Mouse (Mus musculus) right cerebral cortex, adult 18-20 months (tissue): ENCODE measurements around the gene Fchsd2.
"Not testable (repeated sequence)": the region's sequence is repeated elsewhere in the genome, so short reads cannot be mapped to it uniquely, and the experiment has no call there.

ENCODE experiments used
- DNase-seq: peaks from one replicate; pipeline ENCODE4 v3.0.0; 2022; ENCODE audit warnings: mixed read lengths

Gene Fchsd2

DNA sequence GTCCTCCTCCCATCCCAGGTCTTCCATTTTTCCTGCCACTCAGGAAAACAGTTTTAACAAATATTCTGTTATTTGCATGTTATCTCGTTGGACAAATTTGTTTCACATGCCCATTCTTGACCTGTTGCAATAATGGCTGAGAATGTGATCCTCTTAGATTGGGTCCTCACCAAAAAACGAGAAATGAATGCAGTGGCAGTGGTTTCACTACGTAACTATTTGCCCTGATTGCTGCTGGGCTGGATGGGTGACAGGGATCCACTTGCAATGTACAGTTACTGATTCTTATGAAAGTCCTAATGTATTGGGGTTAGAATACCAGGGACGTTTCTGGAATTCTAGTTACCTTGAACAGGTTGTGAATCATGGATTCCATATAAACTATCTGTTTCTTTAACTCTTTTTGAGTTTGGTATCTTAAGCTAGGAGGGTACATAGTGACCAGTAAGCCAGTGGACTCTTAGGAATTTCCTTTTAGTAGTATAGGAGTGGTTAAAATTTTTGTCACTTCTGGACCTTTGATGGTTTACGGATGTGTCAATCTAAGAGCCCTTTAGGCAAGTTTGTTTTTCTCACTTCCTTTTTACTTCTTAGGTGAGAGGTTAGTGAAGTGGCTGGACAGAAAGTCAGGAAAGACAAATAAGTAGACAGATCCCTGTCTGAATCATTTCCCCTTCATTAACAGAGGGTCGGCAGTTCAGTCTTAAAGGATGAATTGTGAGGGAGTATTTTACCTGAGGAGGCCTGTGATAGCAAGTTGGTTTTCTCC lies 31.1 kb downstream of the Fchsd2 start:
- no peak for DNase-seq

DNA sequence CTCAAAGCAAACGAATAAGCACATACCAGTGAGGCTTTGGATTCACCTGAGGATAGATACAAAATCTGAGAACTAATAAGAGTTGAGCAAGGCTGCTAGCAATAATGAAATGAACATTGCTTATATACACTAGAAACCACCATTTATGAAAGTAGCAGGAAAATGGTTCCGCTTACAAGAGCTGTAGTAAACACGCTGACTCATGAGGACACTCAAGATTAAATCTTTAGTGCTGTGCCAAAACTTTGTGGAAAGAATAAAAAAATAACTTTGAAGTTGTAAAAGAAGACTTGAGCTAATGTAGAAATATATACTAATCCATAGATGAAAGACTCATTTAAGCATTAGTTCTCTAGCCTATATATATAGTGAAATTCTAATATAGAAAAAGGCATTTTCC lies 35.1 kb downstream of the Fchsd2 start:
- no peak for DNase-seq

DNA sequence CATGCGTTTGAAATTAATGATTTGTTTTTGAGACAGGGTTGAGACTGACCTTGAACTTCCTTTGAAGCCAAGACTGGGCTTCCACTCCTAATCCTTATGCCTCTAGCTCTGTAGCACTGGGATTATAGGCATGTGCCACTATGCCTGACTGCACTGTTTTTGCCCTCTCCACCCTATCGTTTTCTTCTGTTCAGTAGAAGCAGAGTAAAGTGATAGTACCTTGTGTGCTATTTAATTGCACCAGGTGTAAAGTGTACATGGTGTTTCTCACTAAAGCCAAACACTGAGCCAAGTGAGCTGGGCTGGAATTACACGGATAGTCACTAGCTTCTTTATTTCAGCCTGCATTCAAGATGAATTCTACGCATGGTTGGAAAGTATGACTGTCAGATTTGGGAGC lies 35.9 kb downstream of the Fchsd2 start:
- DNase-seq: no peak

DNA sequence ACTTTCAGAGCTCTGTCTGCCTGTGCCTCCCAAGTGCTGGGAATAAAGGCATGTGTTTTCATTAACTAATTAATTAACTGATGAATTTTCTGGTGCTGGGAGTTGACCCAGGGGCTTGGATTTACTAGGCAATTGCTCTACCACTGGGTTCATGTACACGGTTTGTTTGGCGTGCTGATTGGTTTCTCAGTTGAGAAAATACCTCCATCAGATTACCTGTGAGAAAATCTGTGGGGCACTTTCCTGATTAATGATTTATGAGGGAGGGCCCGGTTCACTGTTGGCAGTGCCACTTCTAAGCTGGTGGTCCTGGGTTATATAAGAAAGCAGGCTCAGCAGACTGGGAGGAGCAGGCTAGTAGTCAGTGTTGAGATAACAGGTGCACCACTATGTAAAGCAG lies 38.0 kb downstream of the Fchsd2 start:
- DNase-seq: no peak

DNA sequence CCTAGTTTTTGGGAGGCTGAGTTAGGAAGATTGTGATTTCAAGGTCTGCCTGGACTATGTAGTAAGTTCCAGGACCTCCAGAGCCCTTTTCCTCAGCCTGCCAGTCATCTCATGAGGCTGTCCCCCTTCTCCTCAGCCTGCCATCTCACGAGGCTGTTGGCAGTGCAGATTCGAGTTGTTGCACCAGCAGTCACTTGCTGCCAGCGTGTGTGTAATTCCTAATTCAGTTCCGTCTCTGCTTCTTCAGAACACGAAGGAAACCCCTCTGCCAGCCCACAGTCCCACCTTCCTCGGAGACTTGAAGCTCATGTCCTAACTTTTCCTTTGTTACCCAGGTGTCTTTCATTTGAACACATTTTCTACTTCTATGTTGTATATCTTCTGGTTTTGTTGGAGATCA lies 38.6 kb downstream of the Fchsd2 start:
- no peak for DNase-seq

DNA sequence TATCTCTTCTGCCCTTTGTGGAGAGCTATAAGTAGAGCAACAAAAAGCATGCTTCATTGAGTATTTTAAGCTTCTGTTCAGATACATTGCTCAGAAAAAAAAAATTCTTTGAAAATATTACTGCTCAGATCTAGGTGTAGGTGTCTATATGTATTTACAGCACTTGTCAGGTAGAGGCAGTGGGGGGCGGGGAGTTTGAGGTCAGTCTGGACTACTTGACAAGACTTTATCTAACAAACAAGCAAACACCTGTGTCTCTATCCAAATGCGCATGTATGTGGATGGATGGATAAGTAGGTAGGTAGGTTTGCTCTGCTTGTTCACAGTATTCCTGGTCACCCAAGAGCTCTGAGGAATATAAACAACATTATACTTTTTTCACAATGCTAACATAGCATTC lies 40.9 kb downstream of the Fchsd2 start:
- DNase-seq: no peak

DNA sequence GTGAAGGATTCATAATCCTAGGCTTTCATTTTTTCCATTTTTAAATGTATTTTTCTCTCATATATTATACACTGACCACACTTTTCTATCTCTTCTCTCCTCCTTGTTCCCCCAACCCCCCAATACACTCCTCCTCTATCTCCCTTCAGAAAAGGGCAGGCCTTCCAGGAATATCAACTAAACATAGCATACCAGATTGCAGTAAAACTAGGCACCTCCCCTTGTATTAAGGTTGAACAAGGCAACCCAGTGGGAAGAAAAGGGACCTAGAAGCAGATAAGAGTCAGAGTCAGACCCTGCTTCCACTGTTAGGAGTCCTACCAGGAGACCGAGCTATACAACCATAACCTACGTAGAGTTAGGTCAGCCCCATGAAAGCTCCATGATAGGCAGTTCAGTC lies 41.5 kb downstream of the Fchsd2 start:
- DNase-seq: no peak

DNA sequence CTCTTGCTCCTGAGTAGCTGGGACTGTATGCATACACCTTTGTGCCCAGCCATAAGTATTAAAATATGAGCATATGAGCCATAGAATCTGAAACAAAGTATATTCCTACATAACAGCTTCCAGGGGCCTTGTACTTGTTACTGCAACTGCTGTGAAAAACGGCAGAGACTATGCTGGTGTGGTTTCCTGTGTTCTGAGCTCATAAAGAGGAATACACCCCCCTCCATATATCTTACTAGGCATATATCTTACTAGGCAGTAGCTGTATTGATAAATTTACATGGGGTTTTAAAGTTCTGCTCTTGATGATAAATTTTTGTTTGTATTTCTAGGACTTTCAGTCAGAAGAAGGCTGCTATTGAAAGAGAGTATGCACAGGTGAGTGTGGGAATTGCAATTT lies 46.2 kb downstream of the Fchsd2 start:
- DNase-seq: no peak

DNA sequence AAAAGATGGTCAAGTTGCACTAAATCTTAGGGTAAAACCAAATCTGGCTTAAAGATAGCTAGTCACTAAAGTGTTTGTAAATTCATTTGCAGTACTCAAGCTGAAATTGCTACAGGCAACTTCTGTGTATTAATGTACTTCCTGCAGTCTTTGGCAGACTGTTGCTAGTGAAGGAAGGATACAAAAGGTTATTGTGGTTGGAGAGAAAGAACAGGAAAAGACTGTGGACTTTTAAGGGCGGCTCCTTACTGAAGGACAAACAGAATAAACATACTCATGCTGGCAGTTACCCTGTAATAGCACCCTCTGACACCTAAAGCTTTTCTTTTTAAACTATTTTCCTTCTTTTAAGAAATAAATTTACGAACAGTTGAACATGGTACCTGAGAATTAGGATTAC lies 50.2 kb downstream of the Fchsd2 start:
- DNase-seq: no peak

DNA sequence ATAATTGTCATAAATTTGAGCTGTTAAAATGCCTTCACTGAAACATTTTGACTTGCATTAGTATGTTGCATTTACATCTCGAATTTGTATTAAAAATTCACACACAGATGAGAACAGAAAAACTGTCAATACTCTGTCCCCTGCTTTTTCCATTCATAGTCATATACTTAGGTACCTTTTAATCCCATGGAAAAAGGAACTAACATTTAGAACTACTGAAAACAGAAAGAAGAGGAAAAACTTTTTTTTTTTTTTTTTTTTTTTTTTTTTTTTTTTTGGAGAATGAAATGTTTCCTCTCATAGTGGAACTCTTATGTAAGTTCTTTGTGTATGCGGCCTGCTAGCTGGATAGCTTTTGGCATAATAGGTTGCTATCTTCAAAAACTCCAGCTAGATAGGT lies 51.6 kb downstream of the Fchsd2 start:
- DNase-seq: no peak

DNA sequence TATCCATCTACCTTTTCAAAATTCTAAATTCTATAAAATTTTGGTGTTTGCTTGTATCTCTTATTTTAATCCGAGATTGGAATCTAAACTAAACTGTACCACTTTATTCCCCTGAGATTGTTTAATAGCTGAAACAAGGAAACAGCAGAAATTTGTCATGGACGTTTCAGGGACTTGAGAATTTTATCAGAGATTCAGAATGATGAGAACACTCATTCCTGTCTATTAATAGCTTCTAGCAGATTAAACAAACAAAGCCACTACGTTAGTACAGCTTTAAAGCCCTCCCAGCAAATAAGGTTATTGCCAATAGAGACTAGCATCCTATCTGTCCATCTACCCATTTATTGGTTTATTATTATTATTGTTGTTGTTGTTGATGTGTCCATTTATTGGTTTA lies 56.4 kb downstream of the Fchsd2 start:
- no peak for DNase-seq

DNA sequence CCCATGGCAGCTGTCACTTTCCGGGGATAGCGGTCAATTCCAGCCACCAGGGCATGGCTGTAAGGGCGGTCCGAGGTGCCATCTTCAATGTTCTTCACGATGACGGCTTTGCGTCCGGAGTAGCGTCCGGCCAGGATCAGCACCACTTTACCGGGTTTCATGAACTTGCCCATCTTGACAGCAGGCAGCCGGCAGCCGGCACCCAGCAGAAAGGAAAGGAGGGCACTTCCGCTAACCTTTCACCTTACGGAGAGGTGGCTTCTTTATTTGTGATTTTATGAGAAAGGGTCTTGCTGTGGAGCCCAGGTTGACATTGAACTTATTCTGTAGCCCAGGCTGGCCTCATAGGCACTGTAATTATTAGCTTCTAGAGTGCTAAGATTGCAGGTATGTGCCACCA lies 62.2 kb downstream of the Fchsd2 start:
- not testable (repeated sequence) for DNase-seq

DNA sequence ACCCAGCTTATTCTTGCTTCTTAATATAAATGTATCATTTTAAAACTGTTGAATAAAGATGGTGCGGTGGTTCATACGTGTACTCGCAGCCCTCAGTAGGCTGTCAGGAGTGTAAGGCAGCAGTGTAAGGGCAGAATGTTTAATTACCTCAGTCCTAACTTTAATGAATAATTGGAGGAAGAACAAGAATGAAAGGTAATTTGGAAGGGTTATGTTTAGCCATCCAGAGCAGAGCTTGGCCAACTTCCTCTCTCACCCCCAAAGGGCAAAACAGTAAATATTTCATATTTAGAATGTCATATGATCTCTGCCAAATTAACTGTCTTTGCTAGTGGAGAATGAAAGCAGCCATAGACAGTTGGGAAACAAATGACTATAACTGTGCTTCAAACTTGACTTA lies 62.6 kb downstream of the Fchsd2 start:
- DNase-seq: no peak

DNA sequence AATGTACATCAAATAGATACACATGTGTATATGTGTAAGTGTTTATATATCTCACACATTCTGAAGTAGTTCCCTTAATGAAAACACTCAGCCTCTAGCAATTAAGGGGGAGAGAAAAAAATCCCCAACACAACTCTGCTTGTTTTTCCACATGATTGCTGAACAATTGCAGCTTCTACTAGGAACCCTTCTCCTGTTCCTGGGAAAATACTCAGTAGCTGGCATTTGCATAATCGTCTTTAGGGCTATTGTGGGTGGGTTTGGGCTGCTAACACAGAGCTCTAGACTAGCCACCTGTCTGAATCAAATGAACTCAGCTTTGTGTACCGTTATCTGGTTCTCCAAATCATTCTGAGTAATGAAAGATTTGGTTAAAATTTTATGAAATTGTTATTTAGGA lies 67.6 kb downstream of the Fchsd2 start:
- DNase-seq: no peak

DNA sequence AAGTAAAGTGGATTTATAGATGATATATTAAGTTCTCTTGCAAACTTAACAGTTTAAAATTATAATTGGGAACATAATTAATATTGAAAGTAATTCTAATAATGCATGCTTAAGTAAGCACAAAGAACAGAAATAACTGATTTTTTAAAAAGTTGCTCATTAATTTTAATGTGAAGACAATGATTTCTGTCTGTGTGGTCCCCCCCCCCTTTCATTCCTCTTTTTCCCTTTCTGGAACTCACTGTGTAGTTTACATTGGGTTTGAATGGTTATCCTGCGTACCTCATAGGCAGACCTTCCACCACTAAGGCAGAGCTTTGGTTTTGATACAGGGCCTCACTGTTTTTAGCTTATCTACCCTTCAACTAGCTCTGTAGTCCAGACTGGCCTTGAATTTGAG lies 70.1 kb downstream of the Fchsd2 start:
- DNase-seq: no peak

DNA sequence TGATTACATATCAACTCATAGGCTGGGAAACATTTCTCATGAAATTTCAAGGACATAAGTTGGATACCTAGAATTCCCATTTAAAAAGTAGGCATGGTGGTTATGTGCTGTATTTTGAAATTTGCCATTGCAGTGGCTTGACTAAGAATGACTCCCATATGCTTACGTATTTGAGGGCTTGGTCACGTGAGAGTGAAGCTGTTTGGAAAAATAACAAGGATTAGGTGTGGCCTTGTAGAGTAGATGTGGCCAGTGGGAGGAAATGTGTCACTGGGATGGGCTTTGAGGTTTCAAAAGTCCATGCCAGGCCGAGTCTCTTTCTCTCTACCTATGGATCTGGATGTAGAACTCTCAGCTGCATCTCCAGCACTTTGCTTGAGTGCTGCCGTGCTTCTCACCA lies 71.2 kb downstream of the Fchsd2 start:
- DNase-seq: no peak

DNA sequence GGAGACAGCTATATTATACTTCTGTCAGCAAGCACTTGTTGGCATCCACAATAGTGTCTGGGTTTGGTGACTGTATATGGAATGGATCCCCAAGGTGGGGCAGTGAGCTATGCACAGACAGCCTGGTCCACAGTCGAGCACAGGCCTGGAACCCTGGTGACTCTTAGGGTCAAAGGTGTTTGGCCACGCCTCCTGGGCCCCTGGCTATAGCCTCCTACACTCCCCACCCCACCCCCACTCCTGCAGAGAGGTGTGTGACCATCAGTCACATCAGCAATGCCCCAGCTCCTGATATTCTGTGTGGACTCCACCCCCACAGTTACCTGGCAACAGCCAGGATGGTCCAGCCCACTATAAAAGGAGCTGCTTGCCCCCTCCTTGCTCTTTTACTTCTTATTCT lies 73.9 kb downstream of the Fchsd2 start:
- no peak for DNase-seq

DNA sequence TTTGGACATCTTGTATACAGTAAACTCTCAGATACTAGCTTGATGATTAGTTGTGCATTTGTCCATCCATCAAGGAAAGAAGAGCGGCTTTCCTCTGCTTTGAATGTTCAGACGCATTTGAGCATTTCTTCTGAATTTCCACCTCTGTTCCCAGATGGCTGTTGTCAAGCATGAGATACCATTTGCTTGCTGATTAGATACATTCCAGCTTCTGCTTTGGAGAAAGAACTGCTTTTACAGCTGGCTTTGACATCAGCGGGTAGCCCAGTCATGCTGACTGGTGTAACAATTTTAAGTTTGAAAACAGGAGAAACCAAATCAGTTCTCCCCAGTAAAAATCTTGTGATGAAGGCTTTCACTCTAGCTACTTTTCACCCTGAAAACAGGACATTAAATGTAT lies 77.8 kb downstream of the Fchsd2 start:
- DNase-seq: no peak

DNA sequence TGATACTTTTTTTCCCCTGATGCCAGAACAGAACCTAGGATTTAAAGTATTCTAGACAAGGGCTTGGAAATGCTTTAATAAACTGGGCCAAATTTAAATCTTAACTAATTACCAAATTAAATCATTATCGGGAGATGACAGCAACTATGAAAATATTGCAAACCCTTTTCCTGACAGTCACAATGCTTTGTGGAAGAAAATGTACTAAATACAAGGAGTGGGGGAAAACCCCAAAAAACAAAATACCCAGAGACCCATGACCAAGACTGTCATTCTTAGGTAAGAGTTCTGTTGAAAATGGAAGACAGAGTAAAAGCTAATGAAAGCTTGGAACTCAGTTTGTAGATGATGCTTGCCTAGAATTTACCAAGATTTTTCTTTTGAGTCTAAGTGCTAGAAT lies 78.3 kb downstream of the Fchsd2 start:
- DNase-seq: no peak

DNA sequence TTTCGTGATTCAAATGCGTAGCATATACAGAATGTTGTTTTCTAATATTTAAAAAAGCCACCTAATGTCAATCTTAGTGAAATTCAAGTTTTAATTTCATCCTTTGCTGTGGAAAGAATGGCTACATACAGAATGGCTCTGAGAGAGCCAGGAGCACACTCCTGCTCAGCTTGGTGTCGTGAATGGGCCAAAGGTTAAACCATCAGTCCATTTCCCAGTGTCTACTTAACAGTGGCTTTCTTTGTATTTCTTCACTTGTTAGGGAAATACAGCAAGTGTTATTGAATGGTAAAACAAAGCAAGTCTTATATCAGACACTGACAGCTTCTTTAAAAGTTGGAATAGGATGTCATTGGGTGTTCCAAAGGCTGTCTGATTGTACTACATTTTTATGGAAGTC lies 80.7 kb downstream of the Fchsd2 start:
- DNase-seq: no peak

DNA sequence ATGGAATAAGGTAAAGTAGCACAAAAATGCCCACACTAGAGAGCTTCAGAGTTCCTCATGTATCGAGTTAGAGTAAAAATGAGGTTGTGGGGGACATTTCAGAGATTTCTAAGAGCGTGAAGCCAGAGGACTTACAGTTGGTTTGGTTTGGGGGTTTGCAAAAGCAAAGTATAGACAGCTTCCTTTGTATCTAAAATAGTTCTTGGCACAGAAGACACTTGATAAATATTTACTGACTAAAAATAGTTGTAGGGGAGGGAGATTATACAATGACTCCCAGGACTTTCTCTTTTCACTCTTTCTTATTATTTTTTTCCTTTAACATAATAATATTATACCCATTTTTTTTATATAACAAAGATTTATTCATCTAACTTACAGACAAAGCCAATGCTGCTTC lies 86.1 kb downstream of the Fchsd2 start:
- DNase-seq: no peak

DNA sequence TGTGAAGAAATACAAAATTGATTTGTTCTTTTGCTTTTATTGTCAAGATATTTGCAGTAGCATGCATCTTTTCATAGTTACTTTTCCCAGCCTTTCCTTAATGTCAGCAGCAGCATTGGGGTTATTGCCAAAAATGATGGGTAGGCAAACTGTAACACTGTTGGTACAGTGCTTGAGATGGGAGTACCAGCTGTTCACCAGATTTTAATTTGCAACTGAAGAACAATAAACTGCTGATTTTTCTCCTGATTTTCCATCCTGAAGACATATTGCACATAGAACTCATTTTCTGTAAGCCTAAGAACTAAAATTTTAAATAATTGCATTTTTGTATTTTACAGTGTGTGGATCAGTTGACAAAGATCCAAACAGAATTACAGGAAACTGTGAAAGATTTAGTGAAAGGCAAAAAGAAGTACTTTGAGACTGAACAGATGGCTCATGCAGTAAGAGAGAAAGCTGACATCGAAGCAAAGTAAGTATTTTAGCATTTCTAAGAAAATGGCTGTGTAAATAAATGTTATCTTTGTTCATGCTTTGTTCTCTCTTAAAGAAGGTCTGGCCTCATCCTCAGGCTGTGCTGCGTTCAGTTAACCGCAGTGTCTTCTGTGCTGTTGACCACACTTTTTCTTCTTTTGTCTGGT lies 98.8 kb downstream of the Fchsd2 start:
- DNase-seq: peak; percentile 9

DNA sequence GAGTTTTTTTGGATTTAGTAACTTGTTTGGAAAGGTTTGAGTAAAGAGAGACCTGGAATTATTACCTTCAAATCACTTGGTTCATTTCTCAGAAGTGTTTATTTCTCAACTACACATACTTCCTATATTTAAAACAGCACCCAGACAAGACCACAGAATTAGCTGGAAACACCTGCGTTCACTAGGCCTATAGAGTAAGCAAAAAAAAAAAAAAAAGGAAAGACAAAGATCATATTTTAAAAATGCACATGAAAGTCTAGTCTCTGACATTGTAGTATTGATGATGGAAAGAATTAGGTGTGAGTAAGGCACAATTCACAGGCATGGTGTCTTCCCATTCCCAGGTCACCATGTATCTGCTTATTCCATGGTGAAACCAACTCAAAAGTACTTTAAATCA lies 118.2 kb downstream of the Fchsd2 start:
- DNase-seq: no peak

DNA sequence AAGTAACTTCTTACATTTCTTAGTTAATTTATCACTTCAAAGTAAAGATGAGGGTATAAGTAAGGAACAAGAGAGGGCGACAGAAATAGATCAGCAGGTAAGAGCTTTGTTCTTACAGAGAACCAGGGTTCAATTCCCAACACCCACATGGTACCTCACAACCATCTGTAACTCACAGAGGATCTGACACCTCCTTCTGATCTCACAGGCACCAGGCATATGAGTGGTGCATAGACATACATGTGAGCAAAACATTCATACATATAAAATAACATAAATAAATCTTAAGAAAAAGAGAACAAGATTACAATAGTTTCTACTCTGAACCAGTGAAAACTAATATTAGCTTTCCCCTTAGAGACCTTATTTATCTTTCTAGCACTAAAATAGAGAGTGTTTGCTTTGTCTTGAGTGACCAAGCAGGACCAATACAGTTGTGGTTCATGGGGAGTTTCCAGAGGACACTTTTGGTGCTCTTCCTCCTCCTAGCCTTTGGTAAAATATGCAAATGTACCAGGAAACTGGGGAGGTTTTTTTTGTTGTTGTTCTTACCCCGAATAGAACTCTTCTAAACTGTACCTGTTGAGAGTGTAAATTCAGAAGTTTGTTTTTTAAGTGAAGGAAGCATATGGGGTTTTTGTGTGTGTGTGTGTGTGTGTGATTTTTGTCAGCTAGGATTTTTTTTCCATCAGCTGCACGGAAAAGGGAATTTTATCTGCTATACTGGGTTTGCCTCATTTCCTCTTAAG lies 121.0 kb downstream of the Fchsd2 start:
- DNase-seq: no peak
